Mouse (Mus musculus) kidney, adult 18-20 months (tissue): Measurements from ENCODE around the gene Stat2.
A peak's percentile ranks its signal among the peaks of the same experiment; 100 is the strongest.
"Not testable (repeated sequence)": the region's sequence is repeated elsewhere in the genome, so short reads cannot be mapped to it uniquely, and the experiment has no call there.

Experiments used
- DNase-seq: peaks from one replicate; pipeline ENCODE4 v3.0.0; 2021

Gene Stat2

DNA sequence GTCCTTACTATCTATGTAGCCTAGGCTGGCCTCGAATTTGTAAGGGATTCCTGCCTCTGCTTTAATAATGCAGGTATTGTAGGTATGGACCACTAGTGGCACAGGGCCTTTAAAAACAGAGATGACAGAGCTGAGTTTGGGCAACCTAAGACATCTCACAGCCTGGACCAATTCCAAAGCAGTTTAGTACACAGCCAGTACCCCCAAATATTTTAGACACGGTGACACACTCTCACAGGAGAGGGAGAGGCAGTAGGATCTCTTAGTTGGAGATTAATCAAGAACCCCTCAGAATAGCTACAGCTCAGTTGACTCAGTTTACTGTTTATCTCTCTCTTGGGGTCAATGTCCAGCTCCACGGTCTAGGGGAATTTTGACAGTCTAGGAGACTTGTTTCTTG is 32.0 kb downstream of the Stat2 start:
- no peak for DNase-seq

DNA sequence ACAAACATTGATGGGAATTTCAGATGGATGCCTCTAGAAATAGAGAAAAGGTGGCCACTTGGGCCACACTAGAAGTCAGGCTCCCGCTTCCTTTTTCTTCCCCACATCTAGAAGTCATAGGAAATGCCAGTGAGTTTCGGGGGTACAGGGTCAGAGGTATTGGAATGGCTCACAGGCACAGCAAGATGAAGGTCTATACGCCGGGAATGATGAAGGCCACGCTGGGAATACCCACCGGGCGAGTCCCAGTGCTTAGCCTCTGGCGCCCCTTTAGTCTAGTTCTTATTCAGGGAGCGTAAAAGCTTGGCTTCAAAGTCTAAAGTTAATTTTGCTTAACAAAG is 32.4 kb downstream of the Stat2 start:
- no peak for DNase-seq

DNA sequence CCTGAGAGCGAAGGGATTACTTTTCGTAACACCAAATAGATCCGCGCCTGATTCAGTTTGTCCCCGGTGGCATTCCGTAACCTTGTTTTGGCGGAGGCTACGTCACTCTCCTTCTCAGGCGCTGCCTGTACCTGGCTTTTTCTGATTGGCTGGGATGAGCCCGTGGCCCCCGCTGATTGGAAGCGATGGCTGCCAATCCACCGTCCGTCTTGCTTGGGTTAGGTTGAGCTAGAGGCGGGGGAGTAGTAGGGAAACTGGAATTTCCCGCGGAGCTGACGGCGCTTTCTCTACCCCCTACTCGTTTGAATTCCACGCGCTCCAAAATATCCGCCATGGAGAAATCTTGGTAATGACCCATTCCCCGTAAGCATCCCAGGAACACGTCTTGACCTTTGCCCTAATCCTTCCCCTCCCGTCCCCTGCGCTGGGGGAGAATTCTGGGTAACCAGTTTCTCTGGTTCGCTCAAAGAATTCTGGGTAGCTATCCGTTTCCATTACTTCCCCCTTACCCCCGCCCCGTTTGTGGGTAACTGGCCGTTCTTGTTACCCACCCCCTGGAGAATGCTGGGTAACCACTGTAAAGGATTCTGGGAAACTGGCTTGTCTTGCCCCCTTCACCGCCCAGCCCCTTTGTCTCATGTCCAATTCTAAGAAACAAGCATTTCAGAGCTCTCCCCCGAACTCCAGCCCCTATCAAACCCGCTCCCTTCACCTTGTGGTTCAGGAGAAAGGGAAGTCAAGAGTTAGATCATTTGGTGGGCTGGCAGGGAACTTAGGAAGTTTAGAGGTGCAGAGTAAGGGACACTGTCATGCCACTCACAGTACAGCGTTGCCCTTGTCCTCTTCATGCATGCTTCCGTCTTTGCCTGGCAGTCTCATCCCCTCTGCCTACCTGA is 33.0 kb downstream of the Stat2 start, which contains the start of gene Pan2:
Gene Pan2 (plus strand): TSS at position 210 of the 896 bp plus-strand sequence.
- peak; percentile 100 for DNase-seq

DNA sequence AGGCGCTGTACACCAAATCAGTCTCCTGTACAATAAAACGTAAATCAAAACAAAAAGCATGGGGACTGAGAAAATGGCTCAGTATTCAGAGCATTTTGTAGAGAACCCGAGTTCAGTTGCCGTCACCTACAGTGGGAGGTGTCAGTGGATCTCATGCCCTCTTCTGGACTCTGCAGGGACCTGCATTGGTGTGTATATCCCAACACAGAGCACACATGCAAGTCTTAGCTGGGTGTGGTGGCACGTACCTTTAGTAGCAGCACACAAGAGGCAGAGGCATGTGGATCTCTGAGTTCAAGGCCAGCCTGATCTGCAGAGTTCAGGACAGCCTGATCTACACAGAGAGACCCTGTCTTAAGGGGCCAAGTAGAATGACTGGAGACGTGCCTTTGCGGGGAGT is 39.3 kb downstream of the Stat2 start:
- DNase-seq: no peak

DNA sequence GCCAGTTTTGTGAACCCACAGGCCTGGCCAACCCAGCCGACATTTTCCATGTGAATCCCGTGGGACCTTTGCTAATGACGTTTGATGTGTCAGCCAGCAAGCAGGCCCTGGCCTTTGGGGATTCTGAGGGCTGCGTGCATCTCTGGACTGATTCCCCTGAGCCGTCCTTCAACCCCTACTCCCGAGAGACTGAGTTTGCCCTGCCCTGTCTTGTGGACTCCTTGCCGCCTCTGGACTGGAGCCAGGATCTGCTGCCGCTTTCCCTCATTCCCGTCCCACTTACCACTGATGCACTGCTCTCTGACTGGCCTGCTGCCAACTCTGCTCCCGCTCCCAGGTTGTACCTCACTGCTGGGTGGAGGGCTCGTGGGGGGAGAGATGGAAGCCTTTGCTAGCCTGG is 39.8 kb downstream of the Stat2 start:
- peak; percentile 28 for DNase-seq

DNA sequence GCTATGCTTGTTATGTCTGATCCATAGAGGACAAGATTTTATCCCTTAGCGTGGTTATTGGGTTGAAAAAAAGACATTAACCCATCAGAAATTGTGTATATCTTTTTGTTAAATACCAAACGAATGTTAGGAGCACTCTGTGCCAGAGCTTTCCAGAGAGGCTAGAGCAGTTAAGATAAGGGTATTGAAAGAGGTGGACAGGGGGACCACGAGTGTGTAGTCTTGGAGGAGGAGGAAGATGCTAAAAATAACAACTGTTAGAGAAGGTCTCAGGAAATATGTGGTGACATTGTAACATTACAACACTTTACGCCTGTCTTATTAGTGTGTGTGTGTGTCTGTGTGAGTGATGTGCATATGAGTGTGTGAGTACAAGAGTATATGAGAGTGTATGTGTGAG is 40.5 kb downstream of the Stat2 start:
- no peak for DNase-seq

DNA sequence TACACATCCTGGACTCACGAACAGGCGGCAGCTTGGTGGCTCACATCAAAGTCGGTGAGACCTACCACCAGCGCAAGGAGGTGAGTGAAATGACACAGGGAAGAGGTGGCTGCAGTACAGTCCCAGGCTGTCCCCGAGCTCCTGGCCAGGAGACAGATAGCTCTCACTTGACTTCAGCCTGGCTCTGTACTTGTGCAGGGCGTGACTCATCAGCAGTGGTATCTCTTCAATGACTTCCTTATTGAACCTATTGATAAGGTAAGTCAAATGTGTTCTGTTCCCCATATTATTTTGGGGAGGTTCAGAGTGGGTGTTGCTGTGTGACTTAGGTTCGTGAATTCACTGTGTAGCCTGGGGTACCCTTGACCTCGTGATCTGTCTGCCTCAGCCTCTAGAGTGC is 45.2 kb downstream of the Stat2 start:
- DNase-seq: no peak

DNA sequence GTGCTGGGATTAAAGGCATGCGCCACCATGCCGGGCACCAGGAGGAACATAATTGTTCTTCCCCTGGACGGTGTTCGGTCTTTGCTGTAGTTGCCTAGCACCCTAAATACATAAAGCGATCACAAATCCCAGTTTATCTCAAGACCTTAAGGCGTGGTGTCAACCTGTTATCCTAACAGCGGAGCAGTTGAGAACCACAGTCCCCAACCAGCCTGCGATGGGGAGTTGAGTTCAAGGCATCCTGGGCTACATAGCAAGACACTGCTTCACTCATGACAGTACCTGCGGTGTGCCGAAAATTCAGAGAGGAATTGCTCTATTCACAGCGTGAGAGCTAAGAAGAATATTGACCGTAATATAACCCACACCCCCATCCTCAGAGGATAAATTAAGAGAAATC is 51.3 kb downstream of the Stat2 start:
- no peak for DNase-seq

DNA sequence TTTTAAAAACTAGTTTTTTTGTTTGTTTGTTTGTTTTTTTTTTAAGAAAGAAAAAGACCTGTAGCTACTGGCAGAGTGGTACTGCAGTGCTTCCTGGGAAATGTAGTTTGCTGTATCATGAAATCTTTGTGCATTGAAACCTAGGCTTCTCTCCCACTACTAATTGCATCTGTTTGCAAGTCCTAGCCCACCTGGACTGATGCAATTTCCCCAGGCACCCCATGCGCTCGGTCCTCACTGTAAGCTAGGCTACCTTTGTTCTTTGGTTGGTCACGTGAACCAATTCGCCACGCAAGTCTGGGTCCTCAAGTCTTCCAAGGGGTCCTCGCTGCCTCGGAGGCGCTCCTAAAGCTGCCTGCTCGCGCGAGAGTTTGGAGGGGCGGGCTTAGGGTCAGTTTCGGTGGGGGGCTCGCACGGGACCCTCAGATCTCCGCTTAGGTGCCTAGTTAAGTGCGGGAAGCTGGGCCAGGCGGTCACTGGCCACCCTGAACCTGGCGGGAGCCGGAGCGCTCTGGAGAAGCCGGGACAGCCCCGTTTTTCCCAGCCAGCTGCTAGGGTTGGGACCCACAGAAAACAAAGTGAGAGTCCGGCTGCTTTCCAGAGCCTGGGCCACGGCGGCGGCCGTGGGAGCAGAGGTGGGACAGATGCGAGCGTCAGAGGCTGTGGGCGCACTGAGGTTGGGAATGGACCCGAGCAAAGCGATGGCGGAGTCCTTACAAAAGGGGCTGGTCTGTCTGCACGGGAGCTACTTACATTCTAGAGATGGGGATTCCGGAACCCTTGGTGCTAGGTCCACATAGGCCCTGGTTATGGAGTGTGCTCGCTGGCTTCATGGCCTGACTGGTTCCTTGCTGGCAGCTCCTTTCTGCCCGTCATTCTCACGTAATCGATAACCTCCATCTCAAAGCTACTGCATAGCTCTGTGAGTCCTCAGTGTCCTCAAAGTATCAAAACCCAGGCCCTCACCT is 52.1 kb downstream of the Stat2 start, which contains the start of gene Cnpy2:
Gene Cnpy2 (plus strand): TSS at position 319 of the 968 bp plus-strand sequence.
- peak; percentile 91 for DNase-seq

DNA sequence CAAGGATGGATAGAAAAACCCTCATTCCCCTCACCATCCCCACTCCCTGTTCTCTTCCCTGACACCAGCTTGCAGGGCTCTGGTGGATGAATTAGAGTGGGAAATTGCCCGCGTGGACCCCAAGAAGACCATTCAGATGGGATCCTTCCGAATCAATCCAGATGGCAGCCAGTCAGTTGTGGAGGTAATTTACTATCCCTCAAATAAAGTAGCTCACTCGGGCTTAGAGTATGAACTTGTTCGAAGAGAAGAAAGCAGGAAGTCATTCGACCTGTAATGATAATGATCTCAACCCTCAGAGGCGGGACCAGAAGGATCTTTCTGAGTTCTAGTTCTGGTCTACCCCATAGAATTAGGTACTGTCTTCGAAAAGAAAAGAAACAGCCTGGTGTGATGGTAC is 53.2 kb downstream of the Stat2 start:
- no peak for DNase-seq

DNA sequence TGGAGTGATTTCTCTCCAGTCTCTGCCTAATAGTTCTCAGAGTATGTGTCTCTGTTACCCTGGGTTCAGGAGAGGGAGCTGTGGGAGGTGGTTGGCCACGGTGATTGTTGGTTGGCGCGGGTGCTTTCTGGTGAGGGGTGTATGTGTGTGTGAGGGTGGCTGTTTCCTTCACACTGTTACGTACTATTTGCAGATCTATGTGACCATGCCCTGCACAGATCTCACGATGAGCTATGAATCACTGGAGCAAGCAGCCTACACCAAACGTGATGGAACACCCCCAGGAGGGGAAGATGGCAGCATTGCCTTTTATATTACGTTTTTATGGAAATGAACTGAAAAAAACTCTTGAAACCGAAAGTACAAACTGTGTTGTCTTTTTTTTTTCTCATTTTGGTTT is 56.5 kb downstream of the Stat2 start:
- no peak for DNase-seq

DNA sequence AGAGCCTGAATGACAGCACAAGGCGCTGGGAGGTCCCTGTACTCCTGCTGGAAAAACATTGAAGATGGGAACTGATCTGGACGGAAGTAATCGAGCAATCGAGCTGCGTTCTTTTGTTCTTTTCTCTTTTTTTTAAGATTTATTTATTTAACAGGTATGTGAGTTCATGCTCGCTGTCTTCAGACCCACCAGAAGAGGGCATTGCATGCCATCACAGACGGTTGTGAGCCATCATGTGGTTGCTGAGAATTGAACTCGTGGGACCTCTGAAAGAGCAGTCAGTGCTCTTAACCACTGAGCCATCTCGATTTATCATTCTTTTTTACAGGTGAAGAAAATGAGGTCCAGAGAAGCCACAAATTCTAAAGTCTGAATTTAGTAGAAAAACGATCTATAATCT is 57.3 kb downstream of the Stat2 start:
- DNase-seq: no peak

DNA sequence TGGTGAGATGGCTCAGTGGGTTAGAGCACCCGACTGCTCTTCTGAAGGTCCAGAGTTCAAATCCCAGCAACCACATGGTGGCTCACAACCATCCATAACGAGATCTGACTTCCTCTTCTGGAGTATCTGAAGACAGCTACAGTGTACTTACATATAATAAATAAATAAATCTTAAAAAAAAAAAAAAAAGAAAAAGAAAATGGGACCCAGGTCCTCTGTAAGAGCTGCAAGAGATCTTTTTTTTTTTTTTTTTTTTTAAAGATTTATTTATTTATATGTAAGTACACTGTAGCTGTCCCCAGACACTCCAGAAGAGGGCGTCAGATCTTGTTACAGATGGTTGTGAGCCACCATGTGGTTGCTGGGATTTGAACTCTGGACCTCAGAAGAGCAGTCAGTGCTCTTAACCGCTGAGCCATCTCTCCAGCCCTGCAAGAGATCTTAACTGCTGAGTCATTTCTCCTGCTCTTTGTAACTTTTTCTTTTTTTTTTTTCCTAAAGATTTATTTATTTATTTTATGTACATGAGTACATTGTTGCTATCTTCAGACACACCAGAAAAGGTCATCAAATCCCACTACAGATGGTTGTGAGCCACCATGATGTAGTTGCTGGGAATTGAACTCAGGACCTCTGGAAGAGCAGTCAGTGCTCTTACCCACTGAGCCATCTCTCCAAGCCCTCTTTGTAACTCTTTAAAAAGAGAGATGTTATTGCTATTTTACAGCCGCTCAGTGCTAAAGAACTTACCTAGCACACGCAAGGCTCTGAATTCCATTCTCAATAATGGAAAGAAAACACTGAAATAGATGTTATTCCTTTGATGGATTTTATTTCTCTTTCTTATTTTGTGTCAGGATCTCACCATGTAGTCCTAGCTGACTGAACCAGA is 62.2 kb downstream of the Stat2 start:
- DNase-seq: not testable (repeated sequence)

DNA sequence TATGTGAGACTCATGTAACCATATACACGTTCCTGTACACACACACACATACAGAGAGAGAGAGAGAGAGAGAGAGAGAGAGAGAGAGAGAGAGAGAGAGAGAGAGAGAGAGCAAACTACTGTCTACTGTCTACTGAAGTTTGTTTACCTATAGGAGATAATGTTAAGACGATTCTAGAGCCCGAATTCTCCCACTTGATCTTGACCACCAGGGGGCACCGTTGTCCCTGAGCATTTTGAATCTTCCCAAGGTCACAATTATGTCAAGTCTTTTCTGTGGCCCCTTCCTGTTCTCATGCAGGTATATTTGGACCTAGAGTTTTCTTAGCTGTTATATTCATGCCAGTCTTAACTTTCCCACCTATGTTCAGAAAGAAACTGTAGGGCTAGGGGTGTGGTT is 65.2 kb downstream of the Stat2 start:
- DNase-seq: peak; percentile 86

DNA sequence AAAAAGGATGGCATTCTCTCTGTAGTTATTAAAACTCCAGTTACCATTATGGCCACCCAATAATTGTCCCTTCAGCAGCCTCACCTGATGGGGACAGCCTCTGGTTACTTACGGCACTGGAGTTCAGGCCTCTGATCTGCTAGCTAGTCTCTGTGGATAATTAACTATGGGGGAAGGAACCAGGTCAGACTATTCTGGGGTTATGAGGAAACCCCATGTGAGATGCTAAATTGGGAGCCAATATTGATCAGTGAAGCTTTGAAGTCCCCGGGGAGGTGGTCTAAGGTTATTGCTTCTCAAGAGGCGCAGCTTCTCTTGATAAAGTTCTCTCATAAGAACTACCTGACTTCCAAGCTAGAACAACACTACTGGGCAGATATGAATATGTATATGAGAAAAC is 65.8 kb downstream of the Stat2 start:
- no peak for DNase-seq

DNA sequence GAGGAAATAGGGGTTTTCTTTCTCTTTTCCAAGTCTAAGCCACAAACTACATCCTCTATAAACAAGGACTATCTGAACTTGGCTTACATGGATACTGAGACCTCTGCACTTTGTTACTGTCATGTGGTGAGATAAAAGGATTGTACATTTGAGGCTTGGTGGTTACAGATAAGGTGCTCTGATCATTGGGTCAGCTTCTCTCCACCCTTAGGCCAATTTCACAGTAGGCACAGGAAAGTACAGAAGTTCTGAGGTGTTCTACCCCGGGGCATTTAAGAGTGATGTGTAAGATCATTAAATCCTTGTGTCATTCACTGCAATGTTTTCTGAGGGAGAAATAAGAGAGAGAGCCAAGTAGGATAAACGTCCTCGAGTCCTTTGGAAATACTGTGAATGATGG is 66.2 kb downstream of the Stat2 start:
- DNase-seq: no peak

DNA sequence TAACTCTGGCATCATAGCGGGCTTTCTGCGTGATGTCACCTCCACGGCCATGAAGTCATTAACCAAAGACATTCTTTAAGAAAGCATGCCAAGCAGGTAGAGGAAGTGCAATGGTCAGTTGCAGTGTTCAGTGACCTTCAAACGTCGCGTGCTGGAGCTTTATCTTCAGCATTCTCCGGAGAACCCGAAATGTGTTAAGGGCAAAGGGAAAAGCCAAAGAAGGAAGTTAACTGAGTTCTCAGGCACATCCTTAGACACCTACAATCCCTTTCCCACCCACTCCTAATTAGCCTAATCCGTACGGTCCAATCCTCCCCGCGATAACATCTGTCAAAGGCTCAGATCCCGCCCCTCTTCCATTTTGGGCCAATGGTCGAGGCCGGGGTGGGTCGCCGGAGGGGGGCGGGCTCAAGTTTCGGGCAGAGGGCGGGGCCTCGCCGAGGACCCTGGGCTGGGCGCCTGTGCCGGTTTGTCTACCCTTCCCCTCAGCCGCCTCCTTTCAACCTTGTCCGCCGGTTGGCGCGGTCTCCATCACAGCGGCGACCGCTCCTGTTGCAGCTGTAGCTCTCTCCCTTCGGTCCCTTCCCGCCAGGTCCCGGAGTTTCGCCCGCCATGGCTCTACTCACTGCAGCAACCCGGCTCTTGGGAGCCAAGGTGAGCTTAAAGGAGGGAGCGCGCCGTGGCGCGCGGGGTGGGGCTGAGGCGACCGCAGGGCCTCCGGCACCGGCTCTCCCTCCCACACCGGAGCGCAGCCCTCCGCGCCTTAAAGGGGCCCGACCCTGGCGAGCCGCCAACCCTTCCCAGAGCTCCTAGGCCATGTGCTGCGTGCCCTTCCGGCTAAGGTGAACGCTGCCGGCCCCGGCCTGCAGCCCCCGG is 67.2 kb downstream of the Stat2 start, which contains the start of gene Cs:
Gene Cs (plus strand): TSS at position 429 of the 876 bp plus-strand sequence.
- peak; percentile 97 for DNase-seq

DNA sequence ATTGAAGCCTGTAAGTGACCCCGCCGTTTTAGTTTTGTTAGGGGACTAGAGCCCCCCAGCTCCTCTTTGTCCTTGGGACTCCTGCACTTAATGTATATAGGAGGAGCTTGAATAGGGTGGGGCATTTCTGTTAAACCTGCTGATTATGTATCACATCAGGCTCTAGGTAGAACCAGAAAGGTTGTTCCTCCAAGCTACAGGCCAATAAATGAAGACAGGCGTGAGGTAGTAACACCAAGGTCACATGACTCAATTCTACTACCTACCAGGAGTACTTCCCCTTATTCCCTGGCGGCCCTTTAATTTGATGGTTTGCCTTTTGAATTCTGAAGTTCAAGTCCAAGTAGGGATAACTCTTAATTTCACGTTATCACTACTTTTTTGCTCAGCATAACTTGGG is 68.1 kb downstream of the Stat2 start:
- no peak for DNase-seq

DNA sequence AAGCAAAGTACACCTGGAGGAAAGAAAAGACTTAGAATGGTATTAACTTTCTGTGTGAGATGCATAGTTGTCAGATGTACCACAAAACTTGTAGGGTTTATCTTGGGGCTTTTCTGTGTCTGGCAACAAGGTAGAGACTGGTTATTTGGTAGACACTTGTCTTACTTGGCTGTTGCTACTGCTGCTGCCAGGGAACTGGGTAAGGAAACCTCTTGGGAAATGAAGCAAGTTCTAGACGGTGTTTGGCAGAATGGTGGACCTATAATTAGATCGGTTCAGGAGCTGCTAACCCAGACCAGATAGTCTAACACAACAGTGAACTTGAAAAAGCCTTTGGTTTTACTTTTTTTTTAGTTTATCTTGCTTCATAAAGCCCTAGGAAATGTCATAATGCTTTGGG is 68.6 kb downstream of the Stat2 start:
- DNase-seq: no peak

DNA sequence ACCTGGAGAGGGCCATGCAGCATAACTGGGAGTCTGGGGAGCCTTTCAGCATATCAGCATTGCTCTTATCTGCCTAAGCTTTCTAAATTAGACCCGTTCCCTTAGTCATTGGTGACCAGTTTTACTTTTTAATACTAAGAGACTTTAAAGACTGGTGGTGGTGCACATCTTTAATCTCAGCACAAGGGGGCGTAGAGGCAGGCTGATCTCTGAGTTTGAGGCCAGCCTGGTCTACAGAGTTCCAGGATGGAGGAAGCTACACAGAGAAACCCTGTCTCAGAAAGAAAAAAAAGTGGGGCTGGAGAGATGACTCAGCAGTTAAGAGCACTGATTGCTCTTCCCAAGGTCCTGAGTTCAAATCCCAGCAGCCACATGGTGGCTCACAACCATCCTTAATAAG is 69.9 kb downstream of the Stat2 start:
- DNase-seq: no peak
